Mouse (Mus musculus) liver, embryonic 13.5 days (tissue): ENCODE measurements around the gene Slc7a6os. TPM values are rescaled to one million over a fixed set of nuclear protein-coding genes. Genes with fewer than 3 reads are reported as not detected.
A peak's percentile ranks its signal among the peaks of the same experiment; 100 is the strongest.

Experiments
- ATAC-seq: fragments of 200-750 bp; cut with Nextera tagmentation; 2 replicates; pipeline ENCODE4 v1.8.0; 2017; ENCODE audit warnings: low read depth, mild to moderate bottlenecking, moderate number of reproducible peaks, moderate library complexity
- DNase-seq: peaks from one replicate; pipeline ENCODE4 v3.0.0; 2022
- H3K27ac ChIP-seq: fragments of 300-500 bp; sonication (generic); 2 replicates; pipeline ENCODE4 v1.5.1; 2015; ENCODE audit warnings: moderate library complexity, mild to moderate bottlenecking, inconsistent platforms
- H3K27me3 ChIP-seq: fragments of 300-500 bp; sonication (generic); 2 replicates; pipeline ENCODE4 v1.6.1; 2015; ENCODE audit warnings: mild to moderate bottlenecking, inconsistent platforms
- H3K36me3 ChIP-seq: fragments of 300-500 bp; sonication (generic); 2 replicates; pipeline ENCODE4 v1.6.1; 2015; ENCODE audit warnings: mild to moderate bottlenecking, inconsistent platforms
- H3K4me1 ChIP-seq: fragments of 300-500 bp; sonication (generic); replicated peaks from 2 replicates; pipeline ENCODE4 v1.6.1; 2015; ENCODE audit warnings: inconsistent platforms
- H3K4me2 ChIP-seq: fragments of 300-500 bp; sonication (generic); 2 replicates; pipeline ENCODE4 v1.6.1; 2015; ENCODE audit warnings: inconsistent platforms, mild to moderate bottlenecking, moderate library complexity
- H3K4me3 ChIP-seq: fragments of 300-500 bp; sonication (generic); replicated peaks from 2 replicates; pipeline ENCODE4 v1.5.1; 2015; ENCODE audit warnings: mild to moderate bottlenecking, inconsistent platforms
- H3K9ac ChIP-seq: fragments of 300-500 bp; sonication (generic); 2 replicates; pipeline ENCODE4 v1.6.1; 2015; ENCODE audit warnings: mild to moderate bottlenecking, inconsistent platforms
- H3K9me3 ChIP-seq: fragments of 300-500 bp; sonication (generic); replicated peaks from 2 replicates; pipeline ENCODE4 v1.6.1; 2016; ENCODE audit warnings: inconsistent platforms
- WGBS: fragments of 180-500 bp; shearing (Covaris S2); methylation state at CpG from one replicate; pipeline ENCODE4 v1.1.7; 2015; ENCODE audit not compliant: insufficient replicate concordance; 5-methylcytosine and 5-hydroxymethylcytosine counted together
- polyA plus RNA-seq: library from polyadenylated mRNA; unstranded; fragments of >200 nt; fragmentation: Nextera tagmentation; extraction: Ambion mirVana; gene quantifications from 2 replicates; pipeline ENCODE4 v1.2.1, GENCODE M21; 2015

Gene Slc7a6os
- polyA plus RNA-seq, 1 experiment from 2014 or later = 15.5 TPM

- H3K9ac ChIP-seq = no peak overlapping the region
- H3K27ac ChIP-seq = no peak overlapping the region
- H3K4me3 ChIP-seq = no peak overlapping the region
- peaks cover 13% of the 10 kb centered on the region for H3K4me1 ChIP-seq
- 0 out of 2 replicates have a peak, but pooled peaks cover 4% of the 10 kb centered on the region for H3K36me3 ChIP-seq
- no peaks in the 10 kb centered on the region for H3K27me3 ChIP-seq
- H3K4me2 ChIP-seq = no peak overlapping the region
- WGBS = 67% methylated on average over 1 of the region's 1 CpGs
- no peak for ATAC-seq
- H3K9me3 ChIP-seq = no peaks in the 10 kb centered on the region
- no peak for DNase-seq
These were observed 33.1 kb downstream of the Slc7a6os start for GRCm38 (mm10) chr8:106177594-106177993.

GRCm38 (mm10) chr8:106176891-106177290, 33.8 kb downstream of the Slc7a6os start:
- 0 out of 2 replicates have a peak, but pooled peaks cover 4% of the 10 kb centered on the region for H3K36me3 ChIP-seq
- H3K4me2 ChIP-seq = no peak overlapping the region
- ATAC-seq (no peak), DNase-seq (no peak)
- no peak overlapping the region for H3K27ac ChIP-seq
- H3K4me3 ChIP-seq = no peak overlapping the region
- WGBS = 58% methylated on average over 1 of the region's 1 CpGs
- H3K4me1 ChIP-seq = peaks cover 13% of the 10 kb centered on the region
- H3K27me3 ChIP-seq = no peaks in the 10 kb centered on the region
- H3K9ac ChIP-seq = no peak overlapping the region
- no peaks in the 10 kb centered on the region for H3K9me3 ChIP-seq

GRCm38 (mm10) chr8:106173566-106173965, 37.2 kb downstream of the Slc7a6os start:
- H3K4me1 ChIP-seq = peaks cover 30% of the 10 kb centered on the region
- H3K27ac ChIP-seq = no peak overlapping the region
- DNase-seq = no peak
- no peak overlapping the region for H3K4me2 ChIP-seq
- H3K27me3 ChIP-seq = no peaks in the 10 kb centered on the region
- H3K9ac ChIP-seq = no peak overlapping the region
- H3K36me3 ChIP-seq = no peaks in the 10 kb centered on the region
- no peak for ATAC-seq
- WGBS = 52% methylated on average over 3 of the region's 3 CpGs
- H3K4me3 ChIP-seq = no peak overlapping the region
- H3K9me3 ChIP-seq = no peaks in the 10 kb centered on the region

- DNase-seq = no peak
- Histone ChIP-seq H3K9ac (peak overlapping the region; percentile 80), H3K9me3 (no peaks in the 10 kb centered on the region), H3K27ac (no peak overlapping the region), H3K4me3 (peak overlapping the region; percentile 79), H3K4me2 (peak overlapping the region; percentile 100), H3K4me1 (peaks cover 27% of the 10 kb centered on the region), H3K27me3 (0 out of 2 replicates have a peak, but pooled peaks cover 10% of the 10 kb centered on the region), H3K36me3 (no peaks in the 10 kb centered on the region)
- no peak for ATAC-seq
- 34% methylated on average over 6 of the region's 6 CpGs for WGBS
These were observed 40.7 kb downstream of the Slc7a6os start for GRCm38 (mm10) chr8:106169934-106170480.

GRCm38 (mm10) chr8:106169017-106169933, 41.5 kb downstream of the Slc7a6os start:
- Histone ChIP-seq H3K4me2 (peak overlapping the region; percentile 100), H3K4me3 (peak overlapping the region; percentile 79), H3K27me3 (0 out of 2 replicates have a peak, but pooled peaks cover 10% of the 10 kb centered on the region), H3K9me3 (no peaks in the 10 kb centered on the region), H3K9ac (peak overlapping the region; percentile 80), H3K27ac (peak overlapping the region; percentile 74), H3K4me1 (peaks cover 27% of the 10 kb centered on the region), H3K36me3 (no peaks in the 10 kb centered on the region; the same call in 1 of the 2 replicates)
- peak; percentile 43 for DNase-seq
- ATAC-seq = peak; percentile 56
- 1% methylated on average over 54 of the region's 54 CpGs for WGBS

GRCm38 (mm10) chr8:106168356-106169016, 42.2 kb downstream of the Slc7a6os start, which contains the start of gene Slc7a6:
Gene Slc7a6 (plus strand): TSS chr8:106168857.
- ATAC-seq (peak; percentile 92), DNase-seq (peak; percentile 79)
- H3K27ac ChIP-seq = peak within 1 kb of the TSS; percentile 77
- peaks cover 7% of the 10 kb centered on the region for H3K36me3 ChIP-seq
- H3K9me3 ChIP-seq = no peaks in the 10 kb centered on the region
- H3K4me2 ChIP-seq = peak within 1 kb of the TSS; percentile 100
- H3K27me3 ChIP-seq = 0 out of 2 replicates have a peak, but pooled peaks cover 10% of the 10 kb centered on the region
- H3K4me3 ChIP-seq = peak within 1 kb of the TSS; percentile 79
- peaks cover 27% of the 10 kb centered on the region for H3K4me1 ChIP-seq
- under 1% methylated on average over 56 of the region's 59 CpGs for WGBS
- H3K9ac ChIP-seq = peak within 1 kb of the TSS; percentile 80

- Histone ChIP-seq H3K4me3 (no peak overlapping the region), H3K9ac (no peak overlapping the region), H3K36me3 (peaks cover 33% of the 10 kb centered on the region), H3K27ac (no peak overlapping the region), H3K9me3 (no peaks in the 10 kb centered on the region), H3K27me3 (0 out of 2 replicates have a peak, but pooled peaks cover 10% of the 10 kb centered on the region), H3K4me2 (no peak overlapping the region), H3K4me1 (peaks cover 27% of the 10 kb centered on the region)
- ATAC-seq = no peak
- peak; percentile 61 for DNase-seq
- WGBS = 36% methylated on average over 4 of the region's 4 CpGs
These were observed 45.3 kb downstream of the Slc7a6os start for GRCm38 (mm10) chr8:106165460-106165859.

- WGBS = 80% methylated on average over 9 of the region's 9 CpGs
- ATAC-seq = no peak
- peaks cover 44% of the 10 kb centered on the region for H3K36me3 ChIP-seq
These were observed 47.5 kb downstream of the Slc7a6os start for GRCm38 (mm10) chr8:106163251-106163650.

GRCm38 (mm10) chr8:106159876-106160275, 50.9 kb downstream of the Slc7a6os start:
- ATAC-seq = no peak
- Histone ChIP-seq H3K4me1 (peaks cover 4% of the 10 kb centered on the region), H3K4me2 (no peak overlapping the region), H3K9ac (no peak overlapping the region), H3K36me3 (peaks cover 50% of the 10 kb centered on the region), H3K9me3 (no peaks in the 10 kb centered on the region), H3K27me3 (no peaks in the 10 kb centered on the region), H3K27ac (no peak overlapping the region), H3K4me3 (no peak overlapping the region)
- WGBS = 83% methylated on average over 6 of the region's 6 CpGs
- DNase-seq = no peak

More at GRCm38 (mm10) chr8:106163251-106163650, 47.5 kb downstream of the Slc7a6os start:
- H3K27ac ChIP-seq = no peak overlapping the region
- H3K27me3 ChIP-seq = 0 out of 2 replicates have a peak, but pooled peaks cover 10% of the 10 kb centered on the region
- no peak overlapping the region for H3K4me2 ChIP-seq
- no peak overlapping the region for H3K4me3 ChIP-seq
- DNase-seq = no peak
- no peaks in the 10 kb centered on the region for H3K9me3 ChIP-seq
- no peak overlapping the region for H3K9ac ChIP-seq
- H3K4me1 ChIP-seq = peaks cover 7% of the 10 kb centered on the region

- peaks cover 47% of the 10 kb centered on the region for H3K36me3 ChIP-seq
- 79% methylated on average over 10 of the region's 10 CpGs for WGBS
- DNase-seq (no peak), ATAC-seq (no peak)
- no peaks in the 10 kb centered on the region for H3K9me3 ChIP-seq
- peaks cover 9% of the 10 kb centered on the region for H3K4me1 ChIP-seq
- H3K9ac ChIP-seq = no peak overlapping the region
- no peak overlapping the region for H3K27ac ChIP-seq
- H3K4me3 ChIP-seq = no peak overlapping the region
- no peak overlapping the region for H3K4me2 ChIP-seq
- H3K27me3 ChIP-seq = no peaks in the 10 kb centered on the region
These were observed 52.4 kb downstream of the Slc7a6os start for GRCm38 (mm10) chr8:106158381-106158780.

GRCm38 (mm10) chr8:106157419-106157818, 53.3 kb downstream of the Slc7a6os start:
- Histone ChIP-seq H3K9ac (no peak overlapping the region), H3K27me3 (no peaks in the 10 kb centered on the region), H3K4me2 (no peak overlapping the region), H3K36me3 (peaks cover 37% of the 10 kb centered on the region), H3K4me3 (no peak overlapping the region), H3K27ac (no peak overlapping the region; the same call in 1 of the 2 replicates), H3K9me3 (no peaks in the 10 kb centered on the region), H3K4me1 (peaks cover 18% of the 10 kb centered on the region)
- DNase-seq (no peak), ATAC-seq (no peak)
- WGBS = 11% methylated on average over 1 of the region's 1 CpGs
